Comparison of ENCODE assay signal across 9 mouse cellular contexts in genomic region chr16:30540107-30541001, GRCm38 (mm10). TPM values are rescaled to one million over a fixed set of nuclear protein-coding genes. Genes with fewer than 3 reads are reported as not detected.
DNase-seq lines count a peak whose midpoint lies in the region; ATAC-seq lines count a peak whose summit lies in the region.
"Had no signal": no experiment of that assay in that cellular context is flagged by ENCODE, and none has a peak within 500 bp of the region (broad histone marks: within the 10 kb centered on the region; RNA-seq: fewer than 3 reads in every experiment).

No protein-coding gene starts in this region.

- peak overlapping the region; percentile 5; the same call in 1 of the 2 replicates for H3K4me2 ChIP-seq in forebrain, embryonic 11.5 days (ENCODE audit: low read depth, low read length, severe bottlenecking)
- no peak overlapping the region for H3K4me2 ChIP-seq in forebrain, embryonic 14.5 days (ENCODE audit: low read length)
- H3K4me2 ChIP-seq in embryonic facial prominence, embryonic 13.5 days: peak overlapping the region; percentile 17
- peak overlapping the region; percentile 13 for H3K4me2 ChIP-seq in midbrain, embryonic 12.5 days (replicated peaks)

- H3K27me3 ChIP-seq in forebrain, embryonic 11.5 days (ENCODE audit: control insufficient read depth, insufficient read depth, low read length): no peaks in the 10 kb centered on the region
- H3K27me3 ChIP-seq in forebrain, embryonic 14.5 days (replicated peaks; ENCODE audit: control insufficient read depth, insufficient read depth, low read length): no peaks in the 10 kb centered on the region
- H3K27me3 ChIP-seq in embryonic facial prominence, embryonic 13.5 days: no peaks in the 10 kb centered on the region
- H3K27me3 ChIP-seq in midbrain, embryonic 12.5 days: no peaks in the 10 kb centered on the region

- H3K36me3 ChIP-seq in forebrain, embryonic 11.5 days (ENCODE audit: control insufficient read depth, insufficient read depth, low read length): no peaks in the 10 kb centered on the region
- H3K36me3 ChIP-seq in forebrain, embryonic 14.5 days (ENCODE audit: control insufficient read depth, insufficient read depth, low read length): peaks cover 45% of the 10 kb centered on the region
- peaks cover 40% of the 10 kb centered on the region for H3K36me3 ChIP-seq in embryonic facial prominence, embryonic 13.5 days
- peaks cover 18% of the 10 kb centered on the region for H3K36me3 ChIP-seq in midbrain, embryonic 12.5 days

- no peaks in the 10 kb centered on the region; the same call in 1 of the 2 replicates for H3K4me1 ChIP-seq in forebrain, embryonic 11.5 days (replicated peaks; ENCODE audit: control insufficient read depth, insufficient read depth, low read length)
- no peaks in the 10 kb centered on the region for H3K4me1 ChIP-seq in forebrain, embryonic 14.5 days (ENCODE audit: control insufficient read depth, insufficient read depth, low read length)
- H3K4me1 ChIP-seq in embryonic facial prominence, embryonic 13.5 days: no peaks in the 10 kb centered on the region
- H3K4me1 ChIP-seq in midbrain, embryonic 12.5 days: no peaks in the 10 kb centered on the region

- 64% methylated on average over 20 of the region's 20 CpGs for WGBS in forebrain, embryonic 11.5 days
- WGBS in forebrain, embryonic 14.5 days: 74% methylated on average over 20 of the region's 20 CpGs
- WGBS in embryonic facial prominence, embryonic 13.5 days: 61% methylated on average over 20 of the region's 20 CpGs
- 76% methylated on average over 20 of the region's 20 CpGs for WGBS in midbrain, embryonic 12.5 days

- no peak overlapping the region for H3K27ac ChIP-seq in forebrain, embryonic 11.5 days (ENCODE audit: low read depth, low read length)
- no peak overlapping the region for H3K27ac ChIP-seq in forebrain, embryonic 14.5 days (ENCODE audit: low read depth, low read length)
- no peak overlapping the region for H3K27ac ChIP-seq in embryonic facial prominence, embryonic 13.5 days
- H3K27ac ChIP-seq in midbrain, embryonic 12.5 days (replicated peaks): no peak overlapping the region

- H3K4me3 ChIP-seq in forebrain, embryonic 11.5 days (ENCODE audit: low read depth, low read length): no peak overlapping the region
- H3K4me3 ChIP-seq in forebrain, embryonic 14.5 days (ENCODE audit: low read depth, low read length): no peak overlapping the region
- peak overlapping the region; percentile 3; the same call in 1 of the 2 replicates for H3K4me3 ChIP-seq in embryonic facial prominence, embryonic 13.5 days
- no peak overlapping the region for H3K4me3 ChIP-seq in midbrain, embryonic 12.5 days

- H3K9me3 ChIP-seq in forebrain, embryonic 11.5 days (ENCODE audit: control insufficient read depth, low read length): no peaks in the 10 kb centered on the region
- H3K9me3 ChIP-seq in forebrain, embryonic 14.5 days (replicated peaks; ENCODE audit: control insufficient read depth, low read length): no peaks in the 10 kb centered on the region
- no peaks in the 10 kb centered on the region for H3K9me3 ChIP-seq in embryonic facial prominence, embryonic 13.5 days
- no peaks in the 10 kb centered on the region for H3K9me3 ChIP-seq in midbrain, embryonic 12.5 days

- no peak for ATAC-seq in forebrain, embryonic 11.5 days (replicated peaks; ENCODE audit: low FRiP score)
- no peak for ATAC-seq in forebrain, embryonic 14.5 days
- ATAC-seq in embryonic facial prominence, embryonic 13.5 days (ENCODE audit: insufficient number of reproducible peaks, insufficient read depth, low FRiP score, low TSS enrichment, low read depth): no peak
- no peak for ATAC-seq in midbrain, embryonic 12.5 days (ENCODE audit: low FRiP score, low read depth)

- no peak overlapping the region for H3K9ac ChIP-seq in forebrain, embryonic 11.5 days (ENCODE audit: low read length)
- no peak overlapping the region for H3K9ac ChIP-seq in forebrain, embryonic 14.5 days (ENCODE audit: low read length)
- 0 out of 2 replicates have a peak overlapping the region, but pooled peaks have one; percentile 12 for H3K9ac ChIP-seq in embryonic facial prominence, embryonic 13.5 days
- no peak overlapping the region for H3K9ac ChIP-seq in midbrain, embryonic 12.5 days (replicated peaks)

- no peak for DNase-seq in forebrain, embryonic 11.5 days (ENCODE audit: low spot score)
- DNase-seq in forebrain, embryonic 14.5 days (ENCODE audit: low spot score): no peak
- peak; percentile 16 for DNase-seq in layer of hippocampus, adult 11-12 months (ENCODE audit: low spot score)
- no peak for DNase-seq in layer of hippocampus, postnatal 36 days
- DNase-seq in cerebellum, adult 18-20 months: no peak
- no peak for DNase-seq in left cerebral cortex, adult 18-20 months (ENCODE audit: low spot score in 2 of 2)
- DNase-seq: layer of hippocampus, adult 9-11 months had no signal

RNA-seq across cellular contexts. Expression of gene Tmem44, which starts 10.3 kb away (rescaled TPM):
- polyA plus RNA-seq in forebrain, embryonic 11.5 days (2014; fragmentation: Nextera tagmentation; extraction: Ambion mirVana): 26.3 and 30.4 TPM in 2 replicates
- 57.5 and 62.4 TPM in 2 replicates for polyA plus RNA-seq in forebrain, embryonic 14.5 days (2014; fragmentation: Nextera tagmentation; extraction: Ambion mirVana)
- total RNA-seq in layer of hippocampus, postnatal 36 days (2021): 10 to 100 TPM; 32.3 to 38.0 TPM
- 32.5 and 32.7 TPM in 2 replicates for polyA plus RNA-seq in embryonic facial prominence, embryonic 13.5 days (2015; fragmentation: Nextera tagmentation; extraction: Ambion mirVana)
- 52.2 and 55.1 TPM in 2 replicates for polyA plus RNA-seq in midbrain, embryonic 12.5 days (2016; fragmentation: Nextera tagmentation; extraction: Ambion mirVana)
- total RNA-seq in left cerebral cortex, adult 18-20 months (2021): 10 to 100 TPM; 60.4 to 64.9 TPM

RNA-seq across cellular contexts. Expression of gene Lsg1, which starts 47.0 kb away (rescaled TPM):
- 77.4 and 80.7 TPM in 2 replicates for polyA plus RNA-seq in forebrain, embryonic 11.5 days (2014; fragmentation: Nextera tagmentation; extraction: Ambion mirVana)
- polyA plus RNA-seq in forebrain, embryonic 14.5 days (2014; fragmentation: Nextera tagmentation; extraction: Ambion mirVana): 59.1 and 62.3 TPM in 2 replicates
- total RNA-seq in layer of hippocampus, postnatal 36 days (2021): 10 to 100 TPM; 17.1 to 19.8 TPM
- 72.1 and 78.2 TPM in 2 replicates for polyA plus RNA-seq in embryonic facial prominence, embryonic 13.5 days (2015; fragmentation: Nextera tagmentation; extraction: Ambion mirVana)
- polyA plus RNA-seq in midbrain, embryonic 12.5 days (2016; fragmentation: Nextera tagmentation; extraction: Ambion mirVana): 72.2 and 78.1 TPM in 2 replicates
- 10 to 100 TPM; 18.3 to 21.1 TPM for total RNA-seq in left cerebral cortex, adult 18-20 months (2021)

RNA-seq across cellular contexts. Expression of gene Fam43a, which starts 59.2 kb away (rescaled TPM):
- 5.7 and 6.8 TPM in 2 replicates for polyA plus RNA-seq in forebrain, embryonic 11.5 days (2014; fragmentation: Nextera tagmentation; extraction: Ambion mirVana)
- polyA plus RNA-seq in forebrain, embryonic 14.5 days (2014; fragmentation: Nextera tagmentation; extraction: Ambion mirVana): 6.1 and 6.7 TPM in 2 replicates
- 10 to 100 TPM in 1 of 2 experiments, 1 to 10 TPM in 1; 9.6 to 13.6 TPM for total RNA-seq in layer of hippocampus, postnatal 36 days (2021)
- polyA plus RNA-seq in embryonic facial prominence, embryonic 13.5 days (2015; fragmentation: Nextera tagmentation; extraction: Ambion mirVana): 13.2 and 16.8 TPM in 2 replicates
- 9.9 and 16.3 TPM in 2 replicates for polyA plus RNA-seq in midbrain, embryonic 12.5 days (2016; fragmentation: Nextera tagmentation; extraction: Ambion mirVana)
- total RNA-seq in left cerebral cortex, adult 18-20 months (2021): 10 to 100 TPM; 17.1 to 18.0 TPM
